Mouse (Mus musculus) heart, adult 2 months (tissue): ENCODE measurements around the gene Arf1.
"Not testable (repeated sequence)": the region's sequence is repeated elsewhere in the genome, so short reads cannot be mapped to it uniquely, and the experiment has no call there.

Experiments
- CTCF ChIP-seq: fragments of 200-600 bp; IDR thresholded peaks from 2 replicates; pipeline ENCODE4 v1.8.1; 2022; ENCODE audit warnings: antibody characterized with exemption, mild to moderate bottlenecking, moderate library complexity
- POLR2A ChIP-seq: fragments of 200-500 bp; IDR thresholded peaks from 2 replicates; pipeline ENCODE4 v1.6.1; 2011; ENCODE audit warnings: mild to moderate bottlenecking, low read depth, low read length, control low read depth; ENCODE audit not compliant: insufficient read depth

DNA sequence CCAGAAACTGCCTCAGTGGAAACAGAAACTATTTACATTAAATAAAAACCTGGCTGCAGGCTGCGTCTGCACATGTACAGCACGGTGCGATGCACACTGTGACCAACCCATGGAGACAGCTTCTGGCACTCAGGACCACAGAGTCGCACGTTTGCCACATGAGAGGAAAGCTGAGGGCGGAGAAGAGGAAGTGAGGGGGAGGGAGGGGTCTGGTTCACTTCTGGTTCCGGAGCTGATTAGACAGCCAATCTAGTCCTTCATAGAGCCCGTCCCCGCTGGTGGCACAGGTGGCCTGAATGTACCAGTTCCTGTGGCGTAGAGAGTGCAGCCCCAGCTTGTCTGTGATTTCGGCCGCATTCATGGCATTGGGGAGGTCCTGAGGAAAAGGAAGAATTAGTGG, 15.8 kb downstream of the Arf1 start:
- not testable (repeated sequence) for TF ChIP-seq CTCF, POLR2A
